Mouse (Mus musculus) hindbrain, embryonic 10.5 days (tissue): ENCODE measurements around the gene Vmp1. TPM values are rescaled to one million over a fixed set of nuclear protein-coding genes. Genes with fewer than 3 reads are reported as not detected.

Experiments
- DNase-seq: peaks from one replicate; pipeline ENCODE4 v3.0.0-alpha.2; 2017; ENCODE audit warnings: low spot score
- H3K27ac ChIP-seq: fragments of 300-500 bp; sonication (generic); 2 replicates; pipeline ENCODE4 v1.5.1; 2016; ENCODE audit warnings: mild to moderate bottlenecking, moderate library complexity
- H3K27me3 ChIP-seq: fragments of 300-500 bp; sonication (generic); 2 replicates; pipeline ENCODE4 v1.6.1; 2016; ENCODE audit warnings: mild to moderate bottlenecking; ENCODE audit not compliant: poor library complexity, insufficient read depth, severe bottlenecking
- H3K36me3 ChIP-seq: fragments of 300-500 bp; sonication (generic); 2 replicates; pipeline ENCODE4 v1.6.1; 2016; ENCODE audit warnings: mild to moderate bottlenecking, moderate library complexity
- H3K4me1 ChIP-seq: fragments of 300-500 bp; sonication (generic); replicated peaks from 2 replicates; pipeline ENCODE4 v1.6.1; 2016; ENCODE audit warnings: mild to moderate bottlenecking
- H3K4me3 ChIP-seq: fragments of 300-500 bp; sonication (generic); 2 replicates; pipeline ENCODE4 v1.5.1; 2016; ENCODE audit warnings: mild to moderate bottlenecking, moderate library complexity
- H3K9me3 ChIP-seq: fragments of 300-500 bp; sonication (generic); 2 replicates; pipeline ENCODE4 v1.6.1; 2016; ENCODE audit warnings: mild to moderate bottlenecking, moderate library complexity
- WGBS: fragments of 180-500 bp; shearing (Covaris S2); methylation state at CpG from one replicate; pipeline ENCODE4 v1.1.7; 2016; 5-methylcytosine and 5-hydroxymethylcytosine counted together
- polyA plus RNA-seq: library from polyadenylated mRNA; unstranded; fragments of >200 nt; fragmentation: Nextera tagmentation; extraction: Ambion mirVana; gene quantifications from 2 replicates; pipeline ENCODE4 v1.2.1, GENCODE M21; 2016

Vmp1 gene
- polyA plus RNA-seq, 1 experiment from 2014 or later, result 92.8 TPM

DNA sequence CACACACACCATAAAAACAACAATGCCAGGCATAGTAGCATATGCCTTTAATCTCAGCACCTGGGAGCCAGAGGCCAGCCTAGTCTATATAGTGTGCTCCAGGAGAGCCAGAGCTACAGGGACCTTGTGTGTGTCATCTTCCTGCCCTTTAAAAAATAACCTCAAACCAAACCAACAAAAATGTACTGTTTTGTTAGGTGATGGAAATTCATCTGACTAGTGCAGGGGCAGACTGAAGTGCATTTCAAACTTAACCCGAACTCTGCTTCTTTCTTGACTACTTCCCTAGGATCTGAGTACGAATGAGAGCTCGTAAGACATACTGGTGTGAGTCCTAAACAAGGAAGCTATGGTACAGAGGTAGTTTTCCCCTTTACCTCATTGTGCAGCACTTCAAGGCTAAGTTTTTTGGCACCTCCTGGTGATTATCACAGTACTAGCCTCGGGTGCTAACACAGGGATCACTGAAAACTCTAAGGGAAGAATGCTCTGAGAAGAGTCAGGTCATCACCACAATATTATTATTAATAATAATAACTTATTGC, 92.3 kb downstream of the Vmp1 start:
- peaks cover 17% of the 10 kb centered on the region for H3K4me1 ChIP-seq
- DNase-seq, result no peak
- H3K36me3 ChIP-seq, result no peaks in the 10 kb centered on the region
- no peaks in the 10 kb centered on the region for H3K27me3 ChIP-seq
- no peak overlapping the region for H3K4me3 ChIP-seq
- 89% methylated on average over 4 of the region's 4 CpGs for WGBS
- H3K9me3 ChIP-seq, result no peaks in the 10 kb centered on the region
- H3K27ac ChIP-seq, result no peak overlapping the region

DNA sequence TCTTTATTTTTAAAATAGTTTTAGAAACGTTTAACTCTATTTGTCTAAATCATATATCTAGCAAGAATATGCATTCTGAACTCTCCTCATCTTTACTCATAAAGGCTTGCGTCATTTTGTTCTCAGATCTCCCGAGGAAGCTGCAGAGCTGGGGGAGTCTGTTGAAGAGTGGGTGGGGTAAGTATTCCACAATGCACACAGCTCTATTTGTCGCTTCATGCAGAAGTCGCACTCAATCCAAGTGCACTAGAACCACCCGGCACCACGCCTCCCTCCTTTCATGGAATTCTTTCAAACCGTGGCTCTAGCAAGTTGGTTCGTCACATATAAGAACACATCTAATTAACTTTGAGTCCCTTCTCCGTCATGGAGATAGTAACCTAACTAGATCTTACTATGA, 93.1 kb downstream of the Vmp1 start:
- Histone ChIP-seq H3K27ac (no peak overlapping the region), H3K36me3 (no peaks in the 10 kb centered on the region), H3K9me3 (no peaks in the 10 kb centered on the region), H3K27me3 (no peaks in the 10 kb centered on the region), H3K4me1 (peaks cover 17% of the 10 kb centered on the region), H3K4me3 (no peak overlapping the region)
- 93% methylated on average over 10 of the region's 10 CpGs for WGBS
- DNase-seq, result no peak

GRCm38 (mm10) chr11:86590066-86590465, 93.6 kb downstream of the Vmp1 start:
- Histone ChIP-seq H3K27me3 (no peaks in the 10 kb centered on the region), H3K4me1 (peaks cover 17% of the 10 kb centered on the region), H3K4me3 (no peak overlapping the region), H3K36me3 (peaks cover 3% of the 10 kb centered on the region), H3K27ac (no peak overlapping the region), H3K9me3 (no peaks in the 10 kb centered on the region)
- 91% methylated on average over 4 of the region's 4 CpGs for WGBS
- no peak for DNase-seq

GRCm38 (mm10) chr11:86588583-86589298, 94.9 kb downstream of the Vmp1 start:
- Histone ChIP-seq H3K36me3 (peaks cover 7% of the 10 kb centered on the region), H3K27ac (no peak overlapping the region), H3K4me3 (no peak overlapping the region), H3K9me3 (no peaks in the 10 kb centered on the region), H3K4me1 (peaks cover 17% of the 10 kb centered on the region), H3K27me3 (no peaks in the 10 kb centered on the region)
- WGBS, result 94% methylated on average over 4 of the region's 4 CpGs
- no peak for DNase-seq

- 46% methylated on average over 7 of the region's 7 CpGs for WGBS
- Histone ChIP-seq H3K4me3 (peak overlapping the region; percentile 41), H3K27ac (peak overlapping the region; percentile 79; the same call in 1 of the 2 replicates), H3K4me1 (peaks cover 17% of the 10 kb centered on the region), H3K36me3 (peaks cover 7% of the 10 kb centered on the region), H3K27me3 (no peaks in the 10 kb centered on the region), H3K9me3 (no peaks in the 10 kb centered on the region)
- DNase-seq, result no peak
Observed at GRCm38 (mm10) chr11:86587830-86588229, 95.8 kb downstream of the Vmp1 start.

DNA sequence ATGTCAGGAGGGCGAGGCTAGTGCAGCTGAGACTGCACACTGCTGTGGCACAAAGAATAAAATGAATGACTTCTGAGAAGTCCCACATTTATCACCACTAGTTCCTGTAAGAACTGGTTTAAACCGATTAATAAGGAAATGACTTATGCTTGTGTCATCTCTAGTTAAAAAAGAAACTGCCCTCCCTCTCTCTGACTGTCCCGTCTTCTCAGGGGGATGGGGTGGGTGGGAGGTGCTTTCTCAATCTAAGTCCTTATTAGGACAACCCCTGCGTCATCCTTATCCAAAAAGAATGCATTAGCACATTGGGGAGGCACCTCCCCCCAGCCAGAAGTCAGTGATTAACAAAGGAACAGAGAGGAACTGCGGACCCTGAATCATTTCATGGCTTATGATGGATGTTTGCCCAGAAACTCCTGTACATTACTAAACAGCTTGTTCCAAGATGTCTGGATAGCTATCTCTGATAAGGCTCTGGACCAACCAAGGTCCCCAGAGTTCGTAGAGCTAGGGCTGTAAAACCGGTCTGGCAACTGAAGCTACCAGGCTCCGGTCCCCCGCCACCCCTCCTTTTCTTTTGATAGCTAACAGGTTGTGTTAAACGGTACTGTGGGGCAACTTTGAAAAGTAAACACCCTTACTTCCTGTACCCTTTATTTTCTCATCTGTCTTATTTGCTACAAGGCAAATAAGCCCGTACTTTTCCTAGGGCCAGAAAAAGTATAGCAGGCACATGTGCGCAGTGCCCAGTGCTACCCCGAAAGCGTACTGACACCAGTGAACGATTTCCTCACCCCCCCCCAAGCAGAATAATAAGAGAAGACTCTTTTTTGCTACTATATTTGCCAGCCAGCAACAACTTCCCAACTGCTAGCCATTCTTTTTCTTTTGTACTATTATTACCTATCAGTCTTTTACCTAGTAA, 96.5 kb downstream of the Vmp1 start:
- peak; percentile 50 for DNase-seq
- H3K4me1 ChIP-seq, result peaks cover 17% of the 10 kb centered on the region
- H3K27me3 ChIP-seq, result no peaks in the 10 kb centered on the region
- H3K27ac ChIP-seq, result peak overlapping the region; percentile 79; the same call in 1 of the 2 replicates
- peak overlapping the region; percentile 41 for H3K4me3 ChIP-seq
- no peaks in the 10 kb centered on the region for H3K9me3 ChIP-seq
- 11% methylated on average over 15 of the region's 15 CpGs for WGBS
- H3K36me3 ChIP-seq, result peaks cover 7% of the 10 kb centered on the region

DNA sequence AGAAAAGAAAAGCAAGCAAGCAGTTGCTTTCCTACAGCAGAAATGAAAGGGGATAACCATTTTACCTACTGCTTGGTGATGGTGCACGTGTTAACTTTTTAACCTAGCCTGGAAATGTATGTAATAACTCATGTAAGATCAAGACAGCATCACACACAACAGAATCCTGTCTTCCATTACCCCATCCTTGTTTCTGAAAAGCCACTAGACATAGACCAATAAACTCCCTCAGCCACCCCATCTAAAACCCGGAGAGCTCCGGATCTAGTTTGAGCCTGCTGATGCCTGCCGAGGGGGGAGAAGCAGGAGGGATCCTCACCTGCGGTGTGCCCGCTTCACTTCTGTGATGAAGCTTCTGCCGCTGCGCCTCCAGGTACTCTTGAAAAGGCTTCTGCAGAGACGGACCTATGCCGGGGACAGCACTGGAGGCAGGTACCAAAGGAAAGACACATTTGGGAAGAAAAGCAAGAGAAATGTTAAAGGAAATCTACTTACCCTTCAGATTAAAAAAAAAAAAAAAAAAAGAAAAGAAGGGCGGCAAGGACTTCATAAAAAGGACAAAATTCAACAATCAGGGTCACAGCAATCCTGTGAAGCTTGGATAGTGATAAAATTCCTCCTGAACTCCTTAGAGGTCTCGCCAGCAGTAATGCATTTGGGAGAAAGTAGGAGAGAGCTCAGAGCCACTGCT, 97.3 kb downstream of the Vmp1 start:
- Histone ChIP-seq H3K9me3 (no peaks in the 10 kb centered on the region), H3K27ac (peak overlapping the region; percentile 79), H3K4me3 (peak overlapping the region; percentile 41), H3K27me3 (no peaks in the 10 kb centered on the region), H3K36me3 (peaks cover 7% of the 10 kb centered on the region), H3K4me1 (peaks cover 17% of the 10 kb centered on the region)
- 22% methylated on average over 12 of the region's 12 CpGs for WGBS
- no peak for DNase-seq

GRCm38 (mm10) chr11:86585598-86585984, 98.0 kb downstream of the Vmp1 start:
- peaks cover 17% of the 10 kb centered on the region for H3K4me1 ChIP-seq
- 62% methylated on average over 3 of the region's 3 CpGs for WGBS
- no peaks in the 10 kb centered on the region for H3K9me3 ChIP-seq
- peaks cover 7% of the 10 kb centered on the region for H3K36me3 ChIP-seq
- H3K27me3 ChIP-seq, result no peaks in the 10 kb centered on the region
- H3K4me3 ChIP-seq, result peak overlapping the region; percentile 16; the same call in 1 of the 2 replicates
- H3K27ac ChIP-seq, result 0 out of 2 replicates have a peak overlapping the region, but pooled peaks have one; percentile 35
- no peak for DNase-seq

GRCm38 (mm10) chr11:86584898-86585597, 98.6 kb downstream of the Vmp1 start:
- 82% methylated on average over 7 of the region's 7 CpGs for WGBS
- Histone ChIP-seq H3K4me3 (peak overlapping the region; percentile 16; the same call in 1 of the 2 replicates), H3K27ac (no peak overlapping the region)

DNA sequence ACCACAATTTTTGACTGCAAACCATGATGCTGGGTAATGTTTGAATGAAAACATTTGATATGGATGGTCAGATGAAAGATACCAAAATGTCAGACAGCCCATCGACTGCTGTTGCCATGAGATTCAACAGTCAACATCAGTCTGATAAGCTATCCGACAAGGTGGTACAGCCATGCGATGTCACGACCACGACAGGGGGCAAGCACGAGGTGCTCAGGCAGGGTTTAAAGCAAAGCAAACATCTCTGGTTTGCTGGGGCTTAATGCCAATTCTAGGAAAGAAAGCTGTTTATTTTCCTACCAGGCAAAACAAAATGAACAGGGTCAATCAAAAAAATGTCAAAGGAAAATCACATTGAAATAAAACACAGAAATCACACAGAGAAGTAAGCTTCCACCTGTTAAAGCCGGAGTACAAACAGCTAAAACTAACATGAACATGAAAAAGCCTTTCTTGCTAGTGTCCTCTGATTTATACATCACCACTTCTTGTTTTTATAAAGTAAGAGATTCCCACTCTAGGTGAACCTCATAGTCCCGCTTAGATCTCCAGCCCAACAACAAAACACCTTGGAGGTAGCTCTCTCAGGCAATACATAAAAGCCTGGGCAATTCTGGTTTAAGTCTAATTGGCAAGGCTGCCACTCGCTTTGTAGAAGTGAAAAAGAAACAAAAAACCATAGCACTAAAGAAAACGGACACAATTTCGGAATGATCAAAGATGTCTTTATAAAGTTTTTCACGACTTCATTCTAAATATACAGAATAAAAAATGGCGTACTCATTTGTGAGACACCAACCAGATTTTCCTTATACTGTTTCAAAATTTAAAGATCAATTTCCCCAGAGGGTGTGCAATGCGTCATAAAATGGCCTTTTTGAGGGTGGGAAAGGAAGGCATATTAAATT, 99.4 kb downstream of the Vmp1 start:
- no peak for DNase-seq
- Histone ChIP-seq H3K4me3 (no peak overlapping the region), H3K27ac (no peak overlapping the region), H3K4me1 (peaks cover 26% of the 10 kb centered on the region), H3K9me3 (no peaks in the 10 kb centered on the region), H3K36me3 (peaks cover 7% of the 10 kb centered on the region), H3K27me3 (no peaks in the 10 kb centered on the region)
- 89% methylated on average over 14 of the region's 14 CpGs for WGBS

More at GRCm38 (mm10) chr11:86584898-86585597, 98.6 kb downstream of the Vmp1 start:
- Histone ChIP-seq H3K27me3 (no peaks in the 10 kb centered on the region), H3K36me3 (peaks cover 7% of the 10 kb centered on the region), H3K9me3 (no peaks in the 10 kb centered on the region), H3K4me1 (peaks cover 18% of the 10 kb centered on the region)
- no peak for DNase-seq

GRCm38 (mm10) chr11:86583313-86583825, 100.3 kb downstream of the Vmp1 start:
- Histone ChIP-seq H3K27me3 (no peaks in the 10 kb centered on the region), H3K36me3 (peaks cover 7% of the 10 kb centered on the region), H3K4me1 (peaks cover 33% of the 10 kb centered on the region), H3K9me3 (no peaks in the 10 kb centered on the region), H3K4me3 (no peak overlapping the region), H3K27ac (no peak overlapping the region)
- 93% methylated on average over 3 of the region's 3 CpGs for WGBS
- DNase-seq, result no peak
